Mouse (Mus musculus) thymus, adult 2 months (tissue): ENCODE results near the gene Fam3b.

Experiments
- CTCF ChIP-seq: fragments of 200-500 bp; IDR thresholded peaks from 2 replicates; pipeline ENCODE4 v1.5.1; 2012; ENCODE audit warnings: mild to moderate bottlenecking, control low read depth, low read length, moderate library complexity, borderline replicate concordance; ENCODE audit not compliant: control insufficient read depth, poor library complexity, insufficient read depth; ENCODE audit errors: extremely low read depth
- POLR2A ChIP-seq: fragments of 200-500 bp; IDR thresholded peaks from 2 replicates; pipeline ENCODE4 v1.6.1; 2012; ENCODE audit warnings: mild to moderate bottlenecking, low read length, control low read depth, moderate library complexity; ENCODE audit not compliant: control insufficient read depth, poor library complexity, insufficient read depth; ENCODE audit errors: extremely low read depth

DNA sequence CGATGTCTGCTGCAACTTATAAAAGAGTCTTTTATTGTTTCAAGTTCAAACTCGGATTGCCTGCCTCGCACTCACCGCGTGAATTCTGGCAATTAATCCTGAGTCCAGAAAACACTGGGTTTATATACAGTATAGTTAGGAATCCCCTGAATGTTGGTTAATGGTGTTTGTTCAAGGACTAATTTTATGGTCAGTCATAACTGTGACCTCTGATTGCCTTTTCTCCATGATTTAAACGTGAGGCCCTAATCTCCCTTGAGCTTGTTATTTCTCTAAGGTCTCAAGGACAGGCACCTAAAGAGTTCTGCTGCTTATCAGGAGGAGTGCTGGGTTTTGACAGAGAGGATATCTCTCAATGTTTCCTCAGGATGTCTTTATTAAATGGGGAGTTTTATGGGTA, 7.4 kb upstream of the Fam3b start:
- no peak for TF ChIP-seq CTCF
- TF ChIP-seq POLR2A = no peak
